In the genomic region with DNA sequence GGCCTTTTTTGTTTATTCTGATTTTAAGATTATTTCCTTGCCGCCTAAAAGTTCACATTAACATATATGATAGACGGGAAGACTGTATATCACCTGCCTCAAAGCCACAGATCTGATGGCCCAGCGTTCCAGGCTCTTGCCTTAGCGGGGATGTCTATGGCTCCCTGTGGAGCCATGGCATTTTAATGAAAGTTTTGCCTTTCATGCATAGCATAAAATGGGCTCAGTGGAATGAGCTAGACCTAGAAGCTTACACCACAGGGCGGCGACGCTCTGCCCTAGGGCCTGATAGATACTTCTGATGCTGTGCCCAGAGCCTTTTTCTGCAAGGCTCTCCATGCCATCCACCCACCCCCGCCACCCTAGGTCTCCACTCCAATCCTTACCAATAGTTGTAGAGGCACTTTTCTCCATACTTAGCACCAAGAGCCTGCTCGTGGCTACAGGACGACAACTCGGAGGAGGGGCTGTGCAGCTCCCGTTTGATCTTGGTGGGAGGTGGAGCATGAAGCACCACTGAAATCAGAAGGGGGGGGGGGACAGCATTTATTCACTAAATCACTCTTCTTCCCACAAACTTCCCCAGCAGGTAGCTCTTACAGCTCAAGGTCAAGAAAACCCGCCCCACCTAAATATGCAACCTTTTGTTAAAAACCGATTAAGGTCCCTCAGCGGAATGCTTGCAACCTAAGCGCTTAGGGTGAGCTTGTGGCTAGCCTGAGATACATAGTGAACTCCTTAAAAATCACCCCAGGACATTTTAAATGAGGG, we compare ENCODE assay signal across 30 mouse cellular contexts. TPM values are rescaled to one million over a fixed set of nuclear protein-coding genes. Genes with fewer than 3 reads are reported as not detected.
DNase-seq lines count a peak whose midpoint lies in the region; ATAC-seq and TF ChIP-seq lines count a peak whose summit lies in the region.
"Had no signal": no experiment of that assay in that cellular context is flagged by ENCODE, and none has a peak within 500 bp of the region (broad histone marks: within the 10 kb centered on the region; RNA-seq: fewer than 3 reads in every experiment).

No protein-coding gene starts in this region.

- peak overlapping the region; percentile 21 for H3K27ac ChIP-seq in lung, embryonic 16.5 days (ENCODE audit: low read length)
- H3K27ac ChIP-seq in ES-Bruce4 (ENCODE audit: insufficient read depth, low read length): peak overlapping the region; percentile 98
- peak overlapping the region; percentile 98 for H3K27ac ChIP-seq in ES-E14 (ENCODE audit: insufficient read depth, low read depth, low read length, poor library complexity, severe bottlenecking)
- no peak overlapping the region for H3K27ac ChIP-seq in neural tube, embryonic 14.5 days (ENCODE audit: low read depth, low read length)
- H3K27ac ChIP-seq: embryonic facial prominence, embryonic 12.5 days; forebrain, embryonic 15.5 days; heart, adult 2 months; hindbrain, postnatal 0 days; intestine, embryonic 15.5 days; layer of hippocampus, adult 2 months; liver, embryonic 14.5 days had no signal

- no peak for TF ChIP-seq CTCF in ES-Bruce4 (IDR thresholded peaks at IDR 0.05; ENCODE audit: low read depth, low read length)

- no peak overlapping the region for H3K4me3 ChIP-seq in lung, embryonic 16.5 days (ENCODE audit: low read length)
- H3K4me3 ChIP-seq in ES-Bruce4 (ENCODE audit: low read depth, low read length) (peak overlapping the region; percentile 16; the same call in 1 of the 2 replicates), ES-E14 (ENCODE audit: insufficient read depth in 1 of 2, low read depth in 1 of 2, low read length in 2 of 2, poor library complexity in 1 of 2, severe bottlenecking in 1 of 2) (peak overlapping the region; percentile 12 to 69; a peak in 3 of 4 replicates)
- H3K4me3 ChIP-seq in neural tube, embryonic 14.5 days (ENCODE audit: low read depth, low read length): no peak overlapping the region
- H3K4me3 ChIP-seq: embryonic facial prominence, embryonic 12.5 days; forebrain, embryonic 15.5 days; heart, adult 2 months; heart, embryonic 12.5 days; intestine, embryonic 15.5 days; layer of hippocampus, adult 2 months had no signal

- TF ChIP-seq EP300 in ES-Bruce4 (IDR thresholded peaks at IDR 0.05; ENCODE audit: insufficient read depth, low read depth, low read length): peak; percentile 80

- TF ChIP-seq POLR2A in ES-Bruce4 (IDR thresholded peaks at IDR 0.05; ENCODE audit: insufficient read depth, low read length): no peak

- in situ Hi-C loops in ES-E14 (cut with MboI; ENCODE audit: low sequenced_read_pairs in 2 of 2, unreplicated experiment in 2 of 2): loop anchor here in 1 of 2 experiments (25.0 kb wide), 1 partner anchor 700 kb away; a partner anchor contains a TSS

- no peak for DNase-seq in lung, postnatal 10 days
- DNase-seq in ES-E14 (ENCODE audit: low read depth, low spot score): peak; percentile 93
- no peak for DNase-seq in thymus, postnatal 25 days
- DNase-seq in cerebellum, adult 11 months: no peak
- DNase-seq: adrenal gland, postnatal 14 days; cerebellum, adult 11-12 months; cerebellum, adult 9-11 months; embryo, embryonic 11 days; gastrocnemius, postnatal 36 days; heart, adult 2 months; heart, postnatal 4 days; kidney, adult 2 months; kidney, postnatal 36 days; left cerebral cortex, postnatal 4 days; liver; lung, adult 2 months; midbrain, embryonic 14.5 days; retina, postnatal 1 day; right cerebral cortex, postnatal 14 days had no signal

- peaks cover 8% of the 10 kb centered on the region for H3K4me1 ChIP-seq in lung, embryonic 16.5 days (replicated peaks; ENCODE audit: control insufficient read depth, insufficient read depth, low read length)
- H3K4me1 ChIP-seq in ES-Bruce4 (ENCODE audit: control insufficient read depth, insufficient read depth, low read length): peaks cover 15% of the 10 kb centered on the region
- peaks cover 24 to 38% of the 10 kb centered on the region in 2 experiments for H3K4me1 ChIP-seq in ES-E14 (ENCODE audit: control insufficient read depth in 2 of 2, insufficient read depth in 2 of 2, low read length in 2 of 2, poor library complexity in 1 of 2)
- H3K4me1 ChIP-seq in neural tube, embryonic 14.5 days (ENCODE audit: control insufficient read depth, insufficient read depth, low read length): peaks cover 9% of the 10 kb centered on the region; the same call in 1 of the 2 replicates
- H3K4me1 ChIP-seq: intestine, embryonic 15.5 days had no signal

- H3K4me2 ChIP-seq in lung, embryonic 16.5 days (ENCODE audit: low read depth, low read length): no peak overlapping the region
- H3K4me2 ChIP-seq in neural tube, embryonic 14.5 days (ENCODE audit: low read depth, low read length): peak overlapping the region; percentile 8; the same call in 1 of the 2 replicates
- H3K4me2 ChIP-seq: embryonic facial prominence, embryonic 12.5 days; forebrain, embryonic 15.5 days; heart, embryonic 12.5 days; intestine, embryonic 15.5 days had no signal

- peaks cover 12% of the 10 kb centered on the region for H3K36me3 ChIP-seq in lung, embryonic 16.5 days (ENCODE audit: control insufficient read depth, insufficient read depth, low read length)
- peaks cover 31% of the 10 kb centered on the region for H3K36me3 ChIP-seq in ES-Bruce4 (ENCODE audit: control insufficient read depth, insufficient read depth, low read length, poor library complexity, severe bottlenecking)
- peaks cover 30% of the 10 kb centered on the region for H3K36me3 ChIP-seq in ES-E14 (ENCODE audit: control insufficient read depth, insufficient read depth, low read length, poor library complexity, severe bottlenecking)
- H3K36me3 ChIP-seq in neural tube, embryonic 14.5 days (ENCODE audit: control insufficient read depth, insufficient read depth, low read length): no peaks in the 10 kb centered on the region
- H3K36me3 ChIP-seq: forebrain, embryonic 15.5 days; intestine, embryonic 15.5 days had no signal

- H3K9ac ChIP-seq in lung, embryonic 16.5 days (ENCODE audit: low read length): no peak overlapping the region
- peak overlapping the region; percentile 53; the same call in 1 of the 2 replicates for H3K9ac ChIP-seq in ES-Bruce4 (ENCODE audit: low read depth, poor library complexity, severe bottlenecking)
- peak overlapping the region; percentile 56 for H3K9ac ChIP-seq in ES-E14 (ENCODE audit: insufficient read depth, low read depth, low read length, poor library complexity, severe bottlenecking)
- no peak overlapping the region; the same call in 1 of the 2 replicates for H3K9ac ChIP-seq in neural tube, embryonic 14.5 days (replicated peaks; ENCODE audit: low read depth, low read length)
- H3K9ac ChIP-seq: embryonic facial prominence, embryonic 12.5 days; forebrain, embryonic 15.5 days; heart, embryonic 12.5 days; intestine, embryonic 15.5 days; liver, embryonic 14.5 days had no signal

- WGBS in lung, embryonic 16.5 days: 56% methylated on average over 16 of the region's 16 CpGs
- 28% methylated on average over 16 of the region's 16 CpGs for WGBS in neural tube, embryonic 14.5 days

- H3K27me3 ChIP-seq in lung, embryonic 16.5 days (ENCODE audit: control insufficient read depth, insufficient read depth, low read depth, low read length): no peaks in the 10 kb centered on the region
- H3K27me3 ChIP-seq in ES-Bruce4 (ENCODE audit: control insufficient read depth, insufficient read depth, low read length, poor library complexity, severe bottlenecking): no peaks in the 10 kb centered on the region
- no peaks in the 10 kb centered on the region for H3K27me3 ChIP-seq in neural tube, embryonic 14.5 days (ENCODE audit: control insufficient read depth, insufficient read depth, low read length)
- H3K27me3 ChIP-seq: CH12.LX; embryonic facial prominence, embryonic 12.5 days; forebrain, embryonic 15.5 days; heart, embryonic 12.5 days; intestine, embryonic 15.5 days had no signal

- no peaks in the 10 kb centered on the region for H3K9me3 ChIP-seq in lung, embryonic 16.5 days (ENCODE audit: control insufficient read depth, low read length)
- H3K9me3 ChIP-seq in ES-Bruce4 (replicated peaks; ENCODE audit: control insufficient read depth, insufficient read depth, low read length, poor library complexity, severe bottlenecking): peaks cover 19% of the 10 kb centered on the region
- no peaks in the 10 kb centered on the region for H3K9me3 ChIP-seq in ES-E14 (ENCODE audit: control insufficient read depth, insufficient read depth, low read depth, low read length)
- H3K9me3 ChIP-seq in neural tube, embryonic 14.5 days (ENCODE audit: control insufficient read depth, low read length): no peaks in the 10 kb centered on the region
- H3K9me3 ChIP-seq: embryonic facial prominence, embryonic 12.5 days; forebrain, embryonic 15.5 days; heart, embryonic 12.5 days; intestine, embryonic 15.5 days had no signal

- ATAC-seq in lung, embryonic 16.5 days (ENCODE audit: low read depth): no peak
- ATAC-seq in neural tube, embryonic 14.5 days (ENCODE audit: low read depth): peak; percentile 78
- ATAC-seq: forebrain, embryonic 15.5 days; hindbrain, postnatal 0 days; intestine, embryonic 15.5 days had no signal

TF ChIP-seq in ES-E14, 5 proteins besides CTCF, POLR2A, EP300 and RAD21:
- TF ChIP-seq CHD2 (IDR thresholded peaks at IDR 0.05; ENCODE audit: low read depth, low read length) (peak; percentile 64), MAFK (IDR thresholded peaks at IDR 0.05; ENCODE audit: insufficient read depth, low read depth, low read length) (peak; percentile 8; the same call in 1 of the 2 replicates), ZC3H11A (IDR thresholded peaks at IDR 0.05; ENCODE audit: borderline replicate concordance, low read depth, low read length) (no peak), HCFC1 (IDR thresholded peaks at IDR 0.05; ENCODE audit: borderline replicate concordance, insufficient read depth, low read length) (no peak), ZNF384 (IDR thresholded peaks at IDR 0.05; ENCODE audit: low read depth, low read length) (no peak)

RNA-seq across cellular contexts. Expression of a gene that starts 26.9 kb away (rescaled TPM):
- polyA plus RNA-seq in lung, embryonic 16.5 days (2015; fragmentation: Nextera tagmentation; extraction: Ambion mirVana): 188 and 201 TPM in 2 replicates
- polyA plus RNA-seq in ES-Bruce4 (2011; ENCODE audit: insufficient read depth, insufficient read length, low read depth, missing spikeins): 130 and 133 TPM in 2 replicates
- 136 and 147 TPM in 2 replicates for total RNA-seq in ES-E14 (2012; rRNA removed)
- 18.3 and 26.1 TPM in 2 replicates for polyA plus RNA-seq in neural tube, embryonic 14.5 days (2014; fragmentation: Nextera tagmentation; extraction: Ambion mirVana)

Comparison
In these comparisons a context has a peak if more than half of its experiments do, and no peak if none do; other contexts are left out.
1. H3K4me3 ChIP-seq: peak in ES-Bruce4 (single experiment) and ES-E14 (2 of 2); none in lung, embryonic 16.5 days (single experiment) and neural tube, embryonic 14.5 days (single experiment).
2. H3K9ac ChIP-seq: peak in ES-Bruce4 (single experiment) and ES-E14 (single experiment); none in lung, embryonic 16.5 days (single experiment) and neural tube, embryonic 14.5 days (single experiment).